Mouse (Mus musculus) olfactory bulb, adult 2 months (tissue): ENCODE data around the gene Abca12.

Experiments
- CTCF ChIP-seq: fragments of 200-500 bp; IDR thresholded peaks from 2 replicates; pipeline ENCODE4 v1.5.1; 2012; ENCODE audit warnings: low read depth, mild to moderate bottlenecking, low read length, moderate library complexity; ENCODE audit not compliant: insufficient read depth
- POLR2A ChIP-seq: fragments of 200-500 bp; IDR thresholded peaks from 2 replicates; pipeline ENCODE4 v1.6.1; 2012; ENCODE audit warnings: mild to moderate bottlenecking, low read depth, low read length, moderate library complexity; ENCODE audit not compliant: insufficient read depth

DNA sequence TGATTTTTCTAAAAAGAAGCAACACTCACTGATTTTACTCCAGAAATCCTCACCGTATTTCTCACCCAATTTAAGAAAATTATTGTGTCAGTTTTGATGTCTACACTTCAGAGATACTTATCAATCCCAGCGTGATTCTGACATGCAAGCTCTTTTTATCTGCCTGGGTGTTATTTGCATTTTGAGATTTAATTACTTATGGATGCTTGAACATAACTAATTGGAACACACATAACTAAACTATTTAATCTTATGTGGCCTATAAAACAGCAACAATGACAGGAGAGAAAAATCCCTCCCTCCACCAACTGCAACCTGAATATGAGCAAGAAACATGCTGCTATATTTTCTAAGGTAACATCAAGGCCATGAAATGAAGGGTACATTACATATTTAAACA lies 117.7 kb downstream of the Abca12 start:
- no peak for TF ChIP-seq POLR2A
- TF ChIP-seq CTCF, result no peak
